9 mouse cellular contexts compared by ENCODE assay signal in genomic region chr1:187974396-187974795, GRCm38 (mm10).
A peak's percentile ranks its signal among the peaks of the same experiment; 100 is the strongest.
DNase-seq lines count a peak whose midpoint lies in the region; ATAC-seq and TF ChIP-seq lines count a peak whose summit lies in the region.
"Had no signal": no experiment of that assay in that cellular context is flagged by ENCODE, and none has a peak within 500 bp of the region (broad histone marks: within the 10 kb centered on the region; RNA-seq: fewer than 3 reads in every experiment).

No protein-coding gene starts in this region.

- H3K36me3 ChIP-seq in hindbrain, embryonic 16.5 days (ENCODE audit: control insufficient read depth, insufficient read depth, low read length): no peaks in the 10 kb centered on the region
- H3K36me3 ChIP-seq in midbrain, embryonic 13.5 days: no peaks in the 10 kb centered on the region
- no peaks in the 10 kb centered on the region for H3K36me3 ChIP-seq in stomach, postnatal 0 days (ENCODE audit: control insufficient read depth, insufficient read depth, low read length)

- H3K27ac ChIP-seq in hindbrain, embryonic 16.5 days (ENCODE audit: low read depth, low read length): no peak overlapping the region
- no peak overlapping the region for H3K27ac ChIP-seq in midbrain, embryonic 13.5 days
- H3K27ac ChIP-seq in stomach, postnatal 0 days (replicated peaks): no peak overlapping the region

- no peak overlapping the region for H3K4me3 ChIP-seq in hindbrain, embryonic 16.5 days (ENCODE audit: low read length)
- no peak overlapping the region for H3K4me3 ChIP-seq in midbrain, embryonic 13.5 days (replicated peaks)
- H3K4me3 ChIP-seq in stomach, postnatal 0 days (ENCODE audit: low read depth, low read length): no peak overlapping the region
- H3K4me3 ChIP-seq: megakaryocyte, embryonic 14.5 days had no signal

- ATAC-seq in Patski: no peak
- ATAC-seq in hindbrain, embryonic 16.5 days: peak; percentile 83
- ATAC-seq in midbrain, embryonic 13.5 days: peak; percentile 84
- 0 out of 2 replicates have a peak, but pooled peaks have one; percentile 40 for ATAC-seq in stomach, postnatal 0 days (ENCODE audit: low FRiP score, low TSS enrichment)

- H3K27me3 ChIP-seq in Patski: no peaks in the 10 kb centered on the region
- no peaks in the 10 kb centered on the region for H3K27me3 ChIP-seq in hindbrain, embryonic 16.5 days (replicated peaks; ENCODE audit: control insufficient read depth, insufficient read depth, low read length)
- peaks cover 6% of the 10 kb centered on the region; the same call in 1 of the 2 replicates for H3K27me3 ChIP-seq in midbrain, embryonic 13.5 days
- no peaks in the 10 kb centered on the region for H3K27me3 ChIP-seq in stomach, postnatal 0 days (ENCODE audit: control insufficient read depth, insufficient read depth, low read length)
- H3K27me3 ChIP-seq: megakaryocyte, embryonic 14.5 days had no signal

- CTCF ChIA-PET in Patski (lab: Charles Lee): interaction anchor here (1.0 to 2.8 kb wide), 5 partner anchors 37 to 631 kb away, joined by 3 to 13 read pairs (median 3); no protein-coding TSS in a partner anchor

- in situ Hi-C loops in Patski (cut with MboI; ENCODE audit: low pct_unique_long_range_greater_than_20kb): no loop called here

- H3K4me1 ChIP-seq in hindbrain, embryonic 16.5 days (ENCODE audit: control insufficient read depth, insufficient read depth, low read depth, low read length): no peaks in the 10 kb centered on the region; the same call in 1 of the 2 replicates
- H3K4me1 ChIP-seq in midbrain, embryonic 13.5 days (replicated peaks): peaks cover 16% of the 10 kb centered on the region
- no peaks in the 10 kb centered on the region for H3K4me1 ChIP-seq in stomach, postnatal 0 days (replicated peaks; ENCODE audit: control insufficient read depth, insufficient read depth)

- no peak overlapping the region for H3K4me2 ChIP-seq in hindbrain, embryonic 16.5 days (ENCODE audit: low read length)
- H3K4me2 ChIP-seq in midbrain, embryonic 13.5 days (replicated peaks): no peak overlapping the region
- H3K4me2 ChIP-seq in stomach, postnatal 0 days (replicated peaks; ENCODE audit: low read depth): no peak overlapping the region

- no peaks in the 10 kb centered on the region for H3K9me3 ChIP-seq in hindbrain, embryonic 16.5 days (ENCODE audit: control insufficient read depth, low read length)
- no peaks in the 10 kb centered on the region for H3K9me3 ChIP-seq in midbrain, embryonic 13.5 days
- no peaks in the 10 kb centered on the region for H3K9me3 ChIP-seq in stomach, postnatal 0 days (ENCODE audit: control insufficient read depth, low read length)

- DNase-seq in Patski (ENCODE audit: low read depth, low spot score): no peak
- DNase-seq in cerebellum, postnatal 10 days: peak; percentile 87 to 89
- DNase-seq in frontal cortex, postnatal 14 days (ENCODE audit: low spot score in 2 of 2): peak; percentile 13 to 53
- DNase-seq in left cerebral cortex, adult 18-20 months (ENCODE audit: low spot score in 2 of 2): peak; percentile 57 to 66
- peak; percentile 49 for DNase-seq in stomach, postnatal 0 days (ENCODE audit: low spot score)
- no peak for DNase-seq in thymus, postnatal 14 days

- TF ChIP-seq EP300 in stomach, postnatal 0 days (optimal IDR thresholded peaks at IDR 0.05): no peak

- no peak overlapping the region for H3K9ac ChIP-seq in hindbrain, embryonic 16.5 days (ENCODE audit: low read depth, low read length)
- H3K9ac ChIP-seq in midbrain, embryonic 13.5 days (replicated peaks): no peak overlapping the region
- no peak overlapping the region for H3K9ac ChIP-seq in stomach, postnatal 0 days (ENCODE audit: low read length)

- TF ChIP-seq CTCF in Patski (IDR thresholded peaks at IDR 0.05): peak; percentile 82
- TF ChIP-seq CTCF in stomach, postnatal 0 days (IDR thresholded peaks at IDR 0.05; ENCODE audit: low read depth): peak; percentile 83

- WGBS in hindbrain, embryonic 16.5 days: 7% methylated on average over 9 of the region's 9 CpGs
- WGBS in midbrain, embryonic 13.5 days: 9% methylated on average over 9 of the region's 9 CpGs
- 11% methylated on average over 9 of the region's 9 CpGs for WGBS in stomach, postnatal 0 days

- POLR2A ChIA-PET in Patski (lab: Charles Lee): no interaction called here

Comparison
In these comparisons a context has a peak if more than half of its experiments do, and no peak if none do; other contexts are left out.
1. DNase-seq: peak in cerebellum, postnatal 10 days (2 of 2), frontal cortex, postnatal 14 days (2 of 2), left cerebral cortex, adult 18-20 months (2 of 2) and stomach, postnatal 0 days (single experiment); none in Patski (single experiment) and thymus, postnatal 14 days (single experiment).